Mouse (Mus musculus): ENCODE results near the gene Astn2.

Astn2 gene

GRCm38 (mm10) chr4:65874236-65874781, 530.1 kb downstream of the Astn2 start:
- no peak for DNase-seq (ENCODE audit: low spot score in 2 of 2)

GRCm38 (mm10) chr4:65864551-65864950, 539.9 kb downstream of the Astn2 start:
- DNase-seq (ENCODE audit: low spot score in 2 of 2), result no peak

GRCm38 (mm10) chr4:65843191-65843590, 561.2 kb downstream of the Astn2 start:
- no peak for DNase-seq (ENCODE audit: low spot score in 2 of 2)

- DNase-seq (ENCODE audit: low spot score in 2 of 2), result peak; percentile 38 to 52
Observed at GRCm38 (mm10) chr4:65839550-65840000, 564.8 kb downstream of the Astn2 start.

- DNase-seq (ENCODE audit: low spot score in 2 of 2), result no peak
Observed at GRCm38 (mm10) chr4:65838781-65839180, 565.6 kb downstream of the Astn2 start.

- no peak for DNase-seq (ENCODE audit: low spot score in 2 of 2)
Observed at GRCm38 (mm10) chr4:65832971-65833370, 571.4 kb downstream of the Astn2 start.

GRCm38 (mm10) chr4:65831872-65832271, 572.5 kb downstream of the Astn2 start:
- no peak for DNase-seq (ENCODE audit: low spot score in 2 of 2)

- no peak for DNase-seq (ENCODE audit: low spot score in 2 of 2)
Observed at GRCm38 (mm10) chr4:65830495-65830894, 573.9 kb downstream of the Astn2 start.

GRCm38 (mm10) chr4:65821070-65821469, 583.3 kb downstream of the Astn2 start:
- no peak for DNase-seq (ENCODE audit: low spot score in 2 of 2)

GRCm38 (mm10) chr4:65820236-65820635, 584.2 kb downstream of the Astn2 start:
- DNase-seq (ENCODE audit: low spot score in 2 of 2), result no peak

- no peak for DNase-seq (ENCODE audit: low spot score in 2 of 2)
Observed at GRCm38 (mm10) chr4:65819835-65820234, 584.6 kb downstream of the Astn2 start.

- DNase-seq (ENCODE audit: low spot score in 2 of 2), result no peak
Observed at GRCm38 (mm10) chr4:65814176-65814535, 590.3 kb downstream of the Astn2 start.

GRCm38 (mm10) chr4:65813500-65814175, 590.8 kb downstream of the Astn2 start:
- no peak for DNase-seq (ENCODE audit: low spot score in 2 of 2)

GRCm38 (mm10) chr4:65807341-65807740, 597.1 kb downstream of the Astn2 start:
- DNase-seq (ENCODE audit: low spot score in 2 of 2), result no peak

GRCm38 (mm10) chr4:65801204-65801603, 603.2 kb downstream of the Astn2 start:
- no peak for DNase-seq (ENCODE audit: low spot score in 2 of 2)

GRCm38 (mm10) chr4:65791051-65791450, 613.4 kb downstream of the Astn2 start:
- DNase-seq (ENCODE audit: low spot score in 2 of 2), result no peak

- no peak for DNase-seq (ENCODE audit: low spot score in 2 of 2)
Observed at GRCm38 (mm10) chr4:65773368-65774010, 630.9 kb downstream of the Astn2 start.

GRCm38 (mm10) chr4:65770952-65771351, 633.5 kb downstream of the Astn2 start:
- DNase-seq (ENCODE audit: low spot score in 2 of 2), result no peak

- peak in 1 of 2 experiments; percentile 48 for DNase-seq (ENCODE audit: low spot score in 2 of 2)
Observed at GRCm38 (mm10) chr4:65767919-65768318, 636.5 kb downstream of the Astn2 start.

GRCm38 (mm10) chr4:65767431-65767830, 637.0 kb downstream of the Astn2 start:
- DNase-seq (ENCODE audit: low spot score in 2 of 2), result peak; percentile 38 to 46

GRCm38 (mm10) chr4:65765312-65765711, 639.1 kb downstream of the Astn2 start:
- DNase-seq (ENCODE audit: low spot score in 2 of 2), result no peak

GRCm38 (mm10) chr4:65764275-65764674, 640.1 kb downstream of the Astn2 start:
- no peak for DNase-seq (ENCODE audit: low spot score in 2 of 2)

- no peak for DNase-seq (ENCODE audit: low spot score in 2 of 2)
Observed at GRCm38 (mm10) chr4:65763823-65764222, 640.6 kb downstream of the Astn2 start.

Data from left cerebral cortex, adult 9 months (tissue).